Mouse (Mus musculus) CH12.LX (cell line): ENCODE data around the gene Dnajc30.

Experiments used
- CTCF ChIP-seq, 2 experiments: IDR thresholded peaks in 1 of 2; conservative IDR thresholded peaks in 1 of 2; 2 replicates each; pipeline ENCODE4 v1.5.1; 2011 to 2012; ENCODE audit warnings: low read depth in 2 of 2, low read length in 2 of 2, improper control_type of control experiment in 1 of 2, inconsistent platforms in 1 of 2, mild to moderate bottlenecking in 1 of 2, moderate library complexity in 1 of 2
- JUN ChIP-seq: IDR thresholded peaks from 2 replicates; pipeline ENCODE4 v1.6.1; 2011; ENCODE audit warnings: low read depth, mild to moderate bottlenecking, low read length, improper control_type of control experiment, moderate library complexity; ENCODE audit not compliant: insufficient read depth
- MAX ChIP-seq: IDR thresholded peaks from 2 replicates; pipeline ENCODE4 v1.6.1; 2011; ENCODE audit warnings: low read length, improper control_type of control experiment
- POLR2A ChIP-seq: IDR thresholded peaks from 2 replicates; pipeline ENCODE4 v1.6.1; 2011; ENCODE audit warnings: low read depth, mild to moderate bottlenecking, improper control_type of control experiment, low read length
- RAD21 ChIP-seq: IDR thresholded peaks from 2 replicates; pipeline ENCODE4 v1.6.1; 2011; ENCODE audit warnings: low read depth, mild to moderate bottlenecking, low read length, improper control_type of control experiment, moderate library complexity
- ZNF384 ChIP-seq: IDR thresholded peaks from 2 replicates; pipeline ENCODE4 v1.6.1; 2012; ENCODE audit warnings: low read depth, low read length, improper control_type of control experiment, inconsistent platforms

DNA sequence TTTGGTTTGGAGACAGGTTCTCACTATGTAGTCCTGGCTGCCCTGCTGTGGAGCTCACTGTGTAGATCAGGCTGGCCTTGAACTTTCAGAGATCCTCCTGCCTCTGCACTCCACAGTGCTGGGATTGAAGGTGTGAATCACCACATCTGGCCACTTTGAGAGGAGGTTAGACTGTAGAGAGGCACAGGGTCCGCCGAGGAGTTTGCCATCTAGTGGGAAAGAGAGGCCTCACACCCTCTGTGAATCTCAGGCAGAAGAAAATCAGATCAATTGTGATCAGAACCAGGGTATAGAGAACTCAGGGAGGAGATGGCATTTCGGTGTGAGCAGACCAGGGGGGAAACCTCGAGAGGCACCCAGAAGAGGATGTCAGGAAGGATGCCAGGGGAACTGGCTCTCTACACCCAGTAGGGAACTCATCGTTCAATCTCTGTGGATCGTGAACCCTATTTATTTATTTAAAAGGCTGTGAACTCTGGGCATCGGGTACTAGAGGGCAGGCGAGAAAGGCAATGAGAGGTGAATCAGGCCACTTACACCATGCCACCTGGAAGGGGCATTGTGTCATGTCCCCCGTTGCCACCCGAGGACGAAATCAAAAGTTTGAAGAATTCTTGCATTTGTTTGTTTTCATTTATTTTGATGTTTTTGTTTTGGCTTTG is 40.1 kb downstream of the Dnajc30 start:
- TF ChIP-seq RAD21 (peak; percentile 50), JUN (no peak), POLR2A (no peak), MAX (no peak), CTCF (conservative IDR thresholded peaks at IDR 0.05 in 1 of 2, IDR thresholded peaks at IDR 0.05 in 1 of 2; ENCODE audit: low read depth in 2 of 2, low read length in 2 of 2) (peak; percentile 56 to 77), ZNF384 (no peak)
